ENCODE assay signal across 8 mouse cellular contexts in genomic region chr11:110398553-110399239, GRCm38 (mm10). TPM values are rescaled to one million over a fixed set of nuclear protein-coding genes. Genes with fewer than 3 reads are reported as not detected.
DNase-seq lines count a peak whose midpoint lies in the region; ATAC-seq lines count a peak whose summit lies in the region.

Map2k6 (plus strand) TSS chr11:110399122.

- H3K4me2 ChIP-seq in intestine, embryonic 15.5 days (replicated peaks): peak within 1 kb of the TSS; percentile 72

- H3K36me3 ChIP-seq in embryonic facial prominence, embryonic 10.5 days (replicated peaks): peaks cover 1% of the 10 kb centered on the region; the same call in 1 of the 2 replicates
- H3K36me3 ChIP-seq in intestine, embryonic 15.5 days: no peaks in the 10 kb centered on the region

- 8% methylated on average over 20 of the region's 20 CpGs for WGBS in embryonic facial prominence, embryonic 10.5 days
- 9% methylated on average over 20 of the region's 20 CpGs for WGBS in intestine, embryonic 15.5 days

- H3K9me3 ChIP-seq in embryonic facial prominence, embryonic 10.5 days: no peaks in the 10 kb centered on the region
- H3K9me3 ChIP-seq in intestine, embryonic 15.5 days: no peaks in the 10 kb centered on the region

- peak; percentile 89 for DNase-seq in adrenal gland, postnatal 14 days
- DNase-seq in embryonic facial prominence, embryonic 10.5 days (ENCODE audit: low spot score): peak; percentile 86
- DNase-seq in gastrocnemius, postnatal 4 days (ENCODE audit: low spot score in 2 of 2): peak; percentile 56 to 79
- DNase-seq in left cerebral cortex, postnatal 25 days (ENCODE audit: low spot score in 2 of 2): peak; percentile 91 to 96
- DNase-seq in mesoderm, embryonic 11.5 days (ENCODE audit: low read depth, low spot score): peak; percentile 87
- DNase-seq in right cerebral cortex, postnatal 25 days: peak; percentile 90
- DNase-seq in yolk sac, embryonic 10.5 days (ENCODE audit: low spot score): peak; percentile 88

- intact Hi-C loops in left cerebral cortex, postnatal 25 days (cut with DNase I): no loop called here

- H3K27ac ChIP-seq in embryonic facial prominence, embryonic 10.5 days (replicated peaks): peak within 1 kb of the TSS; percentile 88
- H3K27ac ChIP-seq in intestine, embryonic 15.5 days: peak within 1 kb of the TSS; percentile 68; the same call in 1 of the 2 replicates

- peak within 1 kb of the TSS; percentile 74 for H3K4me3 ChIP-seq in embryonic facial prominence, embryonic 10.5 days
- H3K4me3 ChIP-seq in intestine, embryonic 15.5 days (replicated peaks): peak within 1 kb of the TSS; percentile 60

- ATAC-seq in intestine, embryonic 15.5 days: peak; percentile 95

- H3K27me3 ChIP-seq in embryonic facial prominence, embryonic 10.5 days (replicated peaks; ENCODE audit: low read depth, poor library complexity, severe bottlenecking): peaks cover 17% of the 10 kb centered on the region
- no peaks in the 10 kb centered on the region for H3K27me3 ChIP-seq in intestine, embryonic 15.5 days (replicated peaks)

- peak within 1 kb of the TSS; percentile 49 for H3K9ac ChIP-seq in intestine, embryonic 15.5 days

- H3K4me1 ChIP-seq in embryonic facial prominence, embryonic 10.5 days: peaks cover 39% of the 10 kb centered on the region
- H3K4me1 ChIP-seq in intestine, embryonic 15.5 days (replicated peaks): peaks cover 3% of the 10 kb centered on the region; the same call in 1 of the 2 replicates

RNA-seq across cellular contexts. Expression of gene Map2k6, which starts in this region (rescaled TPM):
- 5.9 and 6.9 TPM in 2 replicates for total RNA-seq in adrenal gland, postnatal 14 days (2021)
- 43.9 and 46.4 TPM in 2 replicates for polyA plus RNA-seq in embryonic facial prominence, embryonic 10.5 days (2016; fragmentation: Nextera tagmentation; extraction: Ambion mirVana)
- total RNA-seq in gastrocnemius, postnatal 4 days (2021): 10 to 100 TPM; 13.8 to 16.4 TPM
- 17.8 and 18.9 TPM in 2 replicates for polyA plus RNA-seq in intestine, embryonic 15.5 days (2015; fragmentation: Nextera tagmentation; extraction: Ambion mirVana)
- 10 to 100 TPM; 24.5 to 24.8 TPM for total RNA-seq in left cerebral cortex, postnatal 25 days (2021)

Comparison
In these comparisons a context has a peak if more than half of its experiments do, and no peak if none do; other contexts are left out.
1. Peak in every context shown above with its lines: DNase-seq, ATAC-seq, H3K4me3 ChIP-seq and H3K27ac ChIP-seq.